Mouse (Mus musculus) brown adipose tissue, adult 24 weeks (tissue): ENCODE results near the gene Olfr704. TPM values are rescaled to one million over a fixed set of nuclear protein-coding genes. Genes with fewer than 3 reads are reported as not detected.
"Not testable (repeated sequence)": the region's sequence is repeated elsewhere in the genome, so short reads cannot be mapped to it uniquely, and the experiment has no call there.

Experiments used
- H3K27ac ChIP-seq: fragments of 200-500 bp; replicated peaks from 2 replicates; pipeline ENCODE4 v1.5.1; 2012; ENCODE audit warnings: low read depth, mild to moderate bottlenecking, low read length
- H3K4me1 ChIP-seq: fragments of 200-500 bp; 2 replicates; pipeline ENCODE4 v1.6.1; 2012; ENCODE audit warnings: low read length, mixed read lengths; ENCODE audit not compliant: control insufficient read depth, insufficient read depth, insufficient read length
- H3K4me3 ChIP-seq: fragments of 200-500 bp; 2 replicates; pipeline ENCODE4 v1.5.1; 2012; ENCODE audit warnings: low read depth, mild to moderate bottlenecking, low read length, moderate library complexity; ENCODE audit not compliant: insufficient read depth
- polyA plus RNA-seq: library from polyadenylated mRNA; stranded (reverse); fragments of >200 nt; gene quantifications from 2 replicates; pipeline ENCODE4 v1.2.4, GENCODE M21; 2012; ENCODE audit not compliant: missing spikeins, insufficient read depth, insufficient read length

Olfr704 gene
- not detected in 2 replicates for polyA plus RNA-seq

DNA sequence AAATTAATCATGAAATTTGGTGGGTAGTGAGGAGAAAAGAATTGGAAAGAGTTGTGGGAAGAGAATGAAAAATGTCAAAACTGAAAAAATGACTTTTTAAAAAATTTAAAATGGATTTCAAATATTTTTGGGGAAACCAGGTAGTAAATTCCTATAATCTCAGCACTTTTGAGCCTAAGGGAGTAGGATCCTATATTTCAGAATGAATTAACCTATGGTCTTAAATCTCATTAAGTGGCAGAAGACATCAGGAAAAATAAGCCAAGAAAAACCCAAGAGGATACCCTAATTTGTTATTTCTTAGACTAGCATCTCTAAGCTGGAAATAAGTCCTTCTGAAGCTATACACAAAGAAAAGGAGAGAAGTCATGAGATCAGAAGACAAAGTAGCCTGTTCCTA is at the start of gene Olfr704:
TSS of gene Olfr704 (plus strand) at position 301 of the 400 bp plus-strand sequence.
- H3K4me3 ChIP-seq, result no peak within 1 kb of the TSS
- H3K4me1 ChIP-seq, result no peaks in the 10 kb centered on the region
- no peak within 1 kb of the TSS for H3K27ac ChIP-seq

DNA sequence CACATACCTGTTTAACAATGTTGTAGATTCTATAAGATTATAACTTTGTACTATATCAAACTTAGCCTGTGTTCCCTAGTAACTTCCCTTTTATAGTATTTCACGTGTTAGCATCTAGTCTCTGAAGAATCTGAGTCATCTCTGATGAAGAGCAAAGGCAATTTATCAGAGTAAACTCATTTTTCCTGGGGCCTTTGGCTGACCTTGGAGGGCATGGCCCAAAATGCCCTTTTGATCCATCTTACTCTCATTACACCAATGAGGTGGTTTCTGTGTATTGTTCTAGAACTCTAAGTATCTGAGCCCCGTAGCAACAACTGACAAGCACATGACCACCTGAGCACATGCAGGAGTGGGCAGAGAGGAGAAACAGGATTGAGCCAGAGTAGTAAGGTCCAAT is 49.2 kb upstream of the Olfr704 start, which contains the start of gene Olfr701:
TSS of gene Olfr701 (plus strand) at position 301 of the 400 bp plus-strand sequence.
- no peak within 1 kb of the TSS for H3K4me3 ChIP-seq
- H3K4me1 ChIP-seq, result no peaks in the 10 kb centered on the region
- H3K27ac ChIP-seq, result no peak within 1 kb of the TSS

DNA sequence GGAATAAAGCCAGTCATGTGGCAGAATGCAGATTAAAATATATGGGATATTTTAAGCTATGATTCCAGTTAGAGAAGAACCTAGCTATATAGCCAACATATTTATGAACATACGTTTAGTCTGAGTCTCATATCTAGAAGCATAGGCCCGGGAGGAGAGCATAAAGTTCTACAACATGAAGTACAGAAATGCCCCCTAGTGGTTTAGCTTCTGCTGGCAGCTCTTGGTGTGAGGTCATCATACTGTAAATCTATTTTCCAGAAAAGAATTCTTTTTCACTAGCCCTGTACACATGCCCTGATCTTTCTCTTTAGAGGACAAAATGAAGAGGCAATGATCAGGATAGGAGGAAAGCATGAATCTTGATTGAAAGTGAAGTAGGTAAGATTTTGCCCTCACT is 47.2 kb upstream of the Olfr704 start:
- no peaks in the 10 kb centered on the region for H3K4me1 ChIP-seq
- H3K27ac ChIP-seq, result no peak overlapping the region

DNA sequence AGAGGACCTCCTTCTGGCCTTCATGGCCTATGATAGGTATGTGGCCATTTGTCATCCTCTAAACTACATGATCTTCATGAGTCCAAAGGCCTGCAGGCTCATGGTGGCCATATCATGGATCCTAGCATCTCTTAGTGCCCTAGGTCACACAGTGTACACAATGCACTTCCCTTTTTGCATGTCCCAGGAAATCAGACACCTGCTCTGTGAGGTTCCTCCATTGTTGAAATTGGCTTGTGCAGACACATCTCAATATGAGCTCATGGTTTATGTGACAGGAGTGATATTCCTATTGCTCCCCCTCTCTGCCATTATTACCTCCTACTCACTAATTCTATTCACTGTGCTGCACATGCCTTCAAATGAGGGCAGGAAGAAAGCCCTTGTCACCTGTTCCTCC is 44.6 kb upstream of the Olfr704 start:
- no peak overlapping the region for H3K27ac ChIP-seq
- no peak overlapping the region for H3K4me3 ChIP-seq
- H3K4me1 ChIP-seq, result no peaks in the 10 kb centered on the region

More for the DNA sequence above, 47.2 kb upstream of the Olfr704 start:
- no peak overlapping the region for H3K4me3 ChIP-seq

DNA sequence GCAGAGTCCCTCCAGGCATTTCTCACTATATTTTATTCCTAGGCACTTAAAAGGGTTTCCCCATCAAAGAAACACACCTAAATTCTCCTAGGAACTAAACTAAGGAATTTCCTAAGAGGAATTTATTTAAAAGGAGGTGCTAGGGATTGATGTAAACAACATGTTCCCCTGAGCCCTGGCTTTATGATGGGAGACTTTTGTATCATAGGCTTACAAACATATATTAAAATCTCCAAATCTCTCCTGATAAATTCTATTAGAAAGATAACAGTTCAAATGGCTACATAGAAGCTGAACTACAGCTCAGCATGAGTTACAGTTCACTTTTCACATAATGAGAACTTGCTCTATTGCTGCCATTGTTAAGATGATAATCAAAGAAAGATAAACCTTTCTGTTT is 29.2 kb upstream of the Olfr704 start, which contains the start of gene Olfr702:
TSS of gene Olfr702 (minus strand) at position 101 of the 400 bp plus-strand sequence.
- no peaks in the 10 kb centered on the region for H3K4me1 ChIP-seq
- H3K27ac ChIP-seq, result no peak within 1 kb of the TSS
- H3K4me3 ChIP-seq, result no peak within 1 kb of the TSS

DNA sequence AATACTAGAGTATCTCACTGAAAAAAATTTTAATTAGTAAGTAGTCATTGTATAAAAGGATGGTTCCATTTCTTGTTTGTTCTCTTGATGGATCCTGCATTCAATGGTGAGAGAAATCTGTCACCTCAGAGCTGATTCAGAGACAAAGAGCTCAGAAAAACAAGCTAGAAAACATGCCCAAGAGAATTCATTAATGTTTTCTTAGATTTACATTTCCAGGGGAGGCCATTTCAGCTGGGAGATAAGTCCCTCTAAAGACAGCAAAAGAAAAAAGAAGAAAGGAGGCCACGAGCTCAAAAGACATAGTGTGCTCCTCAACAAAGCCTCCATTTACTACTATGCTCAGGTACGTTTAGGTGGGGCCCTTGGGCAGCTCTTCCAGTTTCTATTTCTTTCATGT is 19.9 kb upstream of the Olfr704 start, which contains the start of gene Olfr703:
TSS of gene Olfr703 (plus strand) at position 301 of the 400 bp plus-strand sequence.
- no peaks in the 10 kb centered on the region for H3K4me1 ChIP-seq
- H3K4me3 ChIP-seq, result no peak within 1 kb of the TSS
- no peak within 1 kb of the TSS for H3K27ac ChIP-seq

DNA sequence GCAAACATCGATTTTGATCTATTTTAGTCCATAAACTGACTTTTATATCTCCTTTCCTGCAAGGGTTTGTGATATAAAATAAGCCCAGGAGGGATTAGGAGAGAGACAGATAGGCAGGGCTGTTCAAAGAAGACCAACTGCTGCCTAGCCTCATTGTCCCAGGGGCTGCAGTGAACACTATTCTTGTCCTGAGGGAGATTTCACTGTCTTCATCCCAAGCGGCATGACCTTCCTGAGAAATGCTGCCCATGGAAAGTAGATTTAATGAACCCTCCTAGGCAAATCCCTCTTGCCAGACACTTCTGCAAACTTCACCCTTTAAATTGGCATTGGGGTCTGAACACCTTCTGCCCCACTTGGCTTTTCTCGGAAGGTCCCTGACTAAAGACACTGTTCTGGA is 13.8 kb downstream of the Olfr704 start, which contains the start of gene Olfr705:
TSS of gene Olfr705 (minus strand) at position 101 of the 400 bp plus-strand sequence.
- no peaks in the 10 kb centered on the region for H3K4me1 ChIP-seq
- H3K4me3 ChIP-seq, result no peak within 1 kb of the TSS
- H3K27ac ChIP-seq, result no peak within 1 kb of the TSS

DNA sequence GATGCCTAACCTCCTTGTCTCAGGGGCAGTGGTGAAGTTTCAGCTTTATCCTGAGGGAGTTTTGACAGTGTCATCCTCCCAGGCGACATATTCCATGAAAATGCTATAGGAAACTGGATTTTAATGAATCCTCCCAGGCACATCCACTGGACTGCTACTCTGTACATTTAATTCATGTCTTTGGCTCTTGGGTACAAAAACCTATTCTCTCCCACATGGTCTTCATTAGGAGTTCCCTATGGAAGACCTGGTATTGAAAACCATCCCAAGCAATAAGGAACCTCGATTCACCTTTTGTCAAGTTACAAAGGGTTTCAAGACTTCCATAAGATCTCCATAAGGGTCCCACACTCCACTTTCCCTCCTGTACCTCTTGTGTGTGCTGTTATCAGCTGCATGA is 25.1 kb downstream of the Olfr704 start, which contains the start of gene Olfr706:
TSS of gene Olfr706 (minus strand) at position 101 of the 400 bp plus-strand sequence.
- H3K27ac ChIP-seq, result no peak within 1 kb of the TSS
- no peaks in the 10 kb centered on the region for H3K4me1 ChIP-seq
- no peak within 1 kb of the TSS for H3K4me3 ChIP-seq

DNA sequence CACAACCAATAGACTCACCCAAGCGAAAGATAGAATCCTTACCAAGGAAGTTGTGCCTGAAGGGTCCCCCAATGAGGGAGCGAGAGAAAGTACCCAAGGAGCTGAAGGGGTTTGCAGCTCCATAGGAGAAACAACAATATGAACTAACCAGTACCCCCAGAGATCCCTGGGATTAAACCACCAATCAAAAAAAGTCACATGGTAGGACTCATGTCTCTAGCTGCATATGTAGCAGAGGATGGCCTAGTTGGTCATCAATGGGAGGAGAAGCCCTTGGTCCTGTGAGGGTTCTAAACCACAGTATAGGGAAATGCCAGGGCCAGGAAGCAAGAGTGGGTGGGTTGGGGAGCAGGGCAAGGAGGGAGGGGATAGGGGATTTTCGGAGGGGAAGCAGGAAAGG is 38.2 kb downstream of the Olfr704 start, which contains the start of gene Olfr707:
TSS of gene Olfr707 (minus strand) at position 101 of the 400 bp plus-strand sequence.
- H3K4me1 ChIP-seq, H3K4me3 ChIP-seq, H3K27ac ChIP-seq: not testable (repeated sequence)

DNA sequence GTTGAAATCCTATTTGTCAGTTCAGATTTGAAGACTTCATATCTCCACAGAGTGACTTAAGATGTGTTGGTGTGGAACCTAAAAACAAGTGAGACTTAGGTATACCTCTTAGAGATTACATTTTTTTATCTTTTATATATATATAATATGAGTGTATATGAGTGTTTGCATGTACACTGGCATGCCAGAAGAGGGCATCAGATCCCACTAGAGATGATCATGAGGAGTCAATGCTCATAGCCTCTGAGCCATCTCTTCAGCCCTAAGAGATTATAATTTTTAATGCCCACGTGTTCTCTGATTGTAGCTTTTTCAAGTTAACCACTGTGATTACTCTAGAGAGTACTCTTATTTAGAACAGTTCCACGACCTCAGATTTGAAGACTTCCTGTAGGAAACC is 44.7 kb downstream of the Olfr704 start, which contains the start of gene Olfr1532-ps1:
TSS of gene Olfr1532-ps1 (plus strand) at position 326 of the 400 bp plus-strand sequence.
- Histone ChIP-seq H3K4me1 (no peaks in the 10 kb centered on the region), H3K4me3 (no peak within 1 kb of the TSS), H3K27ac (no peak within 1 kb of the TSS)

Other genes with a start within 250 kb of the Olfr704 start
- not detected in 2 replicates for gene Olfr693, start 182.6 kb upstream of the Olfr704 start, polyA plus RNA-seq
- gene Olfr694, start 171.4 kb upstream of the Olfr704 start, polyA plus RNA-seq, result not detected in 2 replicates
- not detected in 2 replicates for gene Olfr695, start 146.8 kb upstream of the Olfr704 start, polyA plus RNA-seq
- gene Olfr697, start 120.7 kb upstream of the Olfr704 start, polyA plus RNA-seq, result not detected in 2 replicates
- not detected in 2 replicates for gene Olfr698, start 107.8 kb upstream of the Olfr704 start, polyA plus RNA-seq
- not detected in 2 replicates for gene Olfr699, start 70.0 kb upstream of the Olfr704 start, polyA plus RNA-seq
- gene Olfr700, start 54.4 kb upstream of the Olfr704 start, polyA plus RNA-seq, result not detected in 2 replicates
- gene Olfr701, start 49.1 kb upstream of the Olfr704 start, polyA plus RNA-seq, result not detected in 2 replicates
- gene Olfr702, start 29.3 kb upstream of the Olfr704 start, polyA plus RNA-seq, result not detected in 2 replicates
- not detected in 2 replicates for gene Olfr703, start 19.8 kb upstream of the Olfr704 start, polyA plus RNA-seq
- gene Olfr705, start 13.7 kb downstream of the Olfr704 start, polyA plus RNA-seq, result not detected in 2 replicates
- not detected in 2 replicates for gene Olfr706, start 25.0 kb downstream of the Olfr704 start, polyA plus RNA-seq
- not detected in 2 replicates for gene Olfr707, start 38.1 kb downstream of the Olfr704 start, polyA plus RNA-seq
- gene Olfr1532-ps1, start 44.8 kb downstream of the Olfr704 start, polyA plus RNA-seq, result not detected in 2 replicates
- not detected in 2 replicates for gene Olfr709-ps1, start 69.0 kb downstream of the Olfr704 start, polyA plus RNA-seq
- not detected in 2 replicates for gene Olfr710, start 85.1 kb downstream of the Olfr704 start, polyA plus RNA-seq
- not detected in 2 replicates for gene Olfr6, start 100.8 kb downstream of the Olfr704 start, polyA plus RNA-seq
- not detected in 2 replicates for gene Olfr711, start 112.3 kb downstream of the Olfr704 start, polyA plus RNA-seq
- gene Olfr2, start 142.9 kb downstream of the Olfr704 start, polyA plus RNA-seq, result not detected in 2 replicates
- gene Olfr713, start 168.0 kb downstream of the Olfr704 start, polyA plus RNA-seq, result not detected in 2 replicates
- gene Olfr714, start 207.8 kb downstream of the Olfr704 start, polyA plus RNA-seq, result not detected in 2 replicates
- gene Olfr17, start 230.0 kb downstream of the Olfr704 start, polyA plus RNA-seq, result not detected in 2 replicates
- not detected in 2 replicates for gene Olfr715b, start 247.2 kb downstream of the Olfr704 start, polyA plus RNA-seq